Mouse (Mus musculus): Measurements from ENCODE around the gene Gucy1a1. TPM values are rescaled to one million over a fixed set of nuclear protein-coding genes. Genes with fewer than 3 reads are reported as not detected.

Gene Gucy1a1
- 13.9 and 14.2 TPM in 2 replicates for polyA plus RNA-seq (2012; rRNA removed; ENCODE audit: low replicate concordance)

GRCm38 (mm10) chr3:82145126-82145901 is at the start of gene Gucy1a1:
Gene Gucy1a1 (minus strand): TSS chr3:82145789.

GRCm38 (mm10) chr3:82074201-82074851 is 71.3 kb downstream of the Gucy1a1 start, which contains the start of gene Gucy1b1:
Gene Gucy1b1 (minus strand): TSS chr3:82074689.

Other genes with a start within 250 kb of the Gucy1a1 start
- 16.1 and 23.3 TPM in 2 replicates for gene Ctso, start 213.2 kb downstream of the Gucy1a1 start, polyA plus RNA-seq (2012; rRNA removed; ENCODE audit: low replicate concordance)
- gene Tdo2, start 169.6 kb downstream of the Gucy1a1 start, polyA plus RNA-seq (2012; rRNA removed; ENCODE audit: low replicate concordance), result not detected in 2 replicates
- not detected in 2 replicates for gene Asic5, start 163.5 kb downstream of the Gucy1a1 start, polyA plus RNA-seq (2012; rRNA removed; ENCODE audit: low replicate concordance)
- gene Gucy1b1, start 71.1 kb downstream of the Gucy1a1 start, polyA plus RNA-seq (2012; rRNA removed; ENCODE audit: low replicate concordance), result 9.3 and 10.4 TPM in 2 replicates
- gene Map9, start 212.3 kb upstream of the Gucy1a1 start, polyA plus RNA-seq (2012; rRNA removed; ENCODE audit: low replicate concordance), result 1.2 and 2.2 TPM in 2 replicates

All from subcutaneous adipose tissue, adult 2 months (tissue).